Mouse (Mus musculus): ENCODE data around the gene Sort1.

DNA sequence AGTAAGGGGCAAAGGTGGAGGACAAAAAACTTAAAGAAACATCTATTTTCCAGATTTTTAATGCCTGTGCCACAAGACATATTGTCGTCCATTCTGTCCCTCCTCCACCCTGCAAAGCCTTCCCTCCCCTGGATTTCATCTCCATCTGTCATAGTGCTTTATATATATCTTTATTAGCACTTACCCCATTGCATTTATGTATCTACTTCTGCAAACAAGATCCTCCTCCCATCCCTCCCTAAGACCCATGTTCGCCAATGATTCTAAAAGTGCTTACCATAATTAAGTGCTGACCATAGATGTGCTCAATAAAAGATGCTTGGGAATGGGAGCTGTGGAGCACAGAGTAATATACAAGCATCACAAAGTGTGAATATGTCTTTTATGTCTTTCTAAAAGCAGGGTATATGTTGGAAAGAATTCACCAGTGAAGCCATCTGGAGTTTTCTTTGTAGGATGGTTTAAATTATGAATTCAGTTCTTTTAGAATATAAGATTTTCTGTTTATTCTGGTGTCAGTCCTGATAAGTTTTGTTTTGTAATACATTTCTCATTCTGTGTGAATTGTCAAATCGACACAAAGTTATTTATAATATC is 42.5 kb upstream of the Sort1 start:
- TF ChIP-seq EP300 (IDR thresholded peaks at IDR 0.05) (no peak), CTCF (IDR thresholded peaks at IDR 0.05) (no peak)

Measured in lung, postnatal 0 days (tissue).